Mouse (Mus musculus): ENCODE results near the gene Thnsl1.

Gene Thnsl1

GRCm38 (mm10) chr2:21204912-21205830, at the start of gene Thnsl1, which contains the start of gene Enkur:
TSS of gene Thnsl1 (plus strand) at chr2:21205724.
TSS of gene Enkur (minus strand) at chr2:21205365.
- DNase-seq: peak; percentile 98 to 100

- DNase-seq: no peak
Observed at GRCm38 (mm10) chr2:21164296-21164695, 41.2 kb upstream of the Thnsl1 start.

- no peak for DNase-seq
Observed at GRCm38 (mm10) chr2:21167916-21168315, 37.6 kb upstream of the Thnsl1 start.

GRCm38 (mm10) chr2:21172797-21173196, 32.7 kb upstream of the Thnsl1 start:
- DNase-seq: no peak

- DNase-seq: no peak
Observed at GRCm38 (mm10) chr2:21179136-21179535, 26.4 kb upstream of the Thnsl1 start.

GRCm38 (mm10) chr2:21182811-21183210, 22.7 kb upstream of the Thnsl1 start:
- DNase-seq: no peak

- DNase-seq: peak; percentile 11 to 60
Observed at GRCm38 (mm10) chr2:21187576-21187975, 17.9 kb upstream of the Thnsl1 start.

GRCm38 (mm10) chr2:21188610-21189009, 16.9 kb upstream of the Thnsl1 start:
- DNase-seq: no peak

GRCm38 (mm10) chr2:21191232-21191631, 14.3 kb upstream of the Thnsl1 start:
- no peak for DNase-seq

- DNase-seq: no peak
Observed at GRCm38 (mm10) chr2:21195233-21195632, 10.3 kb upstream of the Thnsl1 start.

GRCm38 (mm10) chr2:21199051-21199450, 6.5 kb upstream of the Thnsl1 start:
- DNase-seq: no peak

- no peak for DNase-seq
Observed at GRCm38 (mm10) chr2:21202754-21203153, 2.8 kb upstream of the Thnsl1 start.

- DNase-seq: no peak
Observed at GRCm38 (mm10) chr2:21205831-21206159, 271 bp downstream of the Thnsl1 start.

- DNase-seq: no peak
Observed at GRCm38 (mm10) chr2:21206278-21206677, 754 bp downstream of the Thnsl1 start.

GRCm38 (mm10) chr2:21211361-21211760, 5.8 kb downstream of the Thnsl1 start:
- no peak for DNase-seq

- no peak for DNase-seq
Observed at GRCm38 (mm10) chr2:21214322-21214721, 8.8 kb downstream of the Thnsl1 start.

GRCm38 (mm10) chr2:21215284-21215683, 9.8 kb downstream of the Thnsl1 start:
- DNase-seq: no peak

- no peak for DNase-seq
Observed at GRCm38 (mm10) chr2:21222453-21223384, 17.2 kb downstream of the Thnsl1 start.

- no peak for DNase-seq
Observed at GRCm38 (mm10) chr2:21230276-21230675, 24.8 kb downstream of the Thnsl1 start.

- DNase-seq: no peak
Observed at GRCm38 (mm10) chr2:21231147-21231546, 25.6 kb downstream of the Thnsl1 start.

- no peak for DNase-seq
Observed at GRCm38 (mm10) chr2:21234871-21235648, 29.5 kb downstream of the Thnsl1 start.

- DNase-seq: no peak
Observed at GRCm38 (mm10) chr2:21235844-21236386, 30.4 kb downstream of the Thnsl1 start.

All from spleen, adult 18-20 months (tissue).